Mouse (Mus musculus) T-cell, adult 2 months (primary cell): ENCODE data around the gene 6430531B16Rik.

Experiments used
- DNase-seq: peaks from one replicate; pipeline ENCODE4 v3.0.0; 2022; ENCODE audit warnings: low spot score

6430531B16Rik gene

GRCm38 (mm10) chr7:139937810-139938209, 40.7 kb downstream of the 6430531B16Rik start:
- DNase-seq = no peak

- DNase-seq = no peak
Observed at GRCm38 (mm10) chr7:139937138-139937537, 41.4 kb downstream of the 6430531B16Rik start.

GRCm38 (mm10) chr7:139936705-139937104, 41.9 kb downstream of the 6430531B16Rik start:
- no peak for DNase-seq

DNA sequence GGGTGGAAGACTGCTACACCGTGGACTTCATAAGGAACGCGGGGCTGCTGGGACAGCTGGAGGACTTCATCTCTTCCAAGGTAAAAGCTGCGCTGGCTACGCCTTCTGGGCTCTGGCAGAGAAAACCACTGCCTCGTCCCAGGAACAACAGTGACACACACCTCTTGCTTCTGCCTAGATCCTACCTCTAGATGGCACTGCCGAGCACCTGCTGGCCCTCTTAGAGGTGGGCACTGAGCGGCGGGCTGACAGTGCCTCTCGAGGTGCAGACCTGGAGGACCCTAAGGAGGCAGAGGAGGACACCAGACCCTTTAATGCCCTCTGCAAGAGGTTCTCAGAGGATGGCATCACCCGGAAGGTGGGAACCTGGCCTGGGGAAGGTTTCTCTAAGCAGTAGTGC, 47.8 kb downstream of the 6430531B16Rik start:
- DNase-seq = peak; percentile 19
